9 mouse cellular contexts compared by ENCODE assay signal in the genomic region with DNA sequence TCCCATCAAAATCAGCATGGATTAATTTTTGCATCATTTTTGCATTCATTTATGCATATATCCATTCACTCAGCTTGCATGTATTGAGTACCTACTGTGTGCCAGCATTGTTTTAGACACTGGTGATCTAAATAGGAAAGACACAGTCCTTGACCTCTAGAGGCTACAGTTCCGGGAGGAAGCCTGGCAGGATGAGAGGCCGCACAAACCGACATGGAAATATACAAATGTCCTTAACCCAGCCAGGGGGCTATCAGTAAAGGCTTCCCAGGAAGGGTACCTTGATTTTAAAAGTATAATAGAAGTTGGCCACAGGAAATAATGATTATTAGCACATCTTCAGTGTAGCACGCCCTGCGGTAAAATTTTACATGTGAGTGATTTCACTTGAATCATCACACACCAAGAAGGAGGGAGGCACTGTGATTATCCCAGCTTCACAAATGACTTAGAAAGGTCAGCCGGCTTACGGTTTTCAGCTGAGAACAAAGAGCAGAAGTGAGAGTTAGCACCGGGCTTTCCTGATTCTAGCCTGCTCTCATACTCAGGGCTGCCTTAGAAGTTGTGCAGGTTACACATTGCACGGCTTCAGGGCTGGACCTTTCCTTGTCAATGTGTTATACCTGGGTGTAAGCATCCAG. TPM values are rescaled to one million over a fixed set of nuclear protein-coding genes. Genes with fewer than 3 reads are reported as not detected.
DNase-seq lines count a peak whose midpoint lies in the region; ATAC-seq and TF ChIP-seq lines count a peak whose summit lies in the region.
"Had no signal": no experiment of that assay in that cellular context is flagged by ENCODE, and none has a peak within 500 bp of the region (broad histone marks: within the 10 kb centered on the region; RNA-seq: fewer than 3 reads in every experiment).

No protein-coding gene starts in this region.

- no peaks in the 10 kb centered on the region for H3K9me3 ChIP-seq in heart, embryonic 15.5 days (replicated peaks)
- no peaks in the 10 kb centered on the region for H3K9me3 ChIP-seq in forebrain, embryonic 14.5 days (replicated peaks; ENCODE audit: control insufficient read depth, low read length)
- no peaks in the 10 kb centered on the region for H3K9me3 ChIP-seq in liver, embryonic 12.5 days (replicated peaks)

- H3K9ac ChIP-seq in heart, embryonic 15.5 days: no peak overlapping the region
- H3K9ac ChIP-seq in forebrain, embryonic 14.5 days (ENCODE audit: low read length): no peak overlapping the region
- no peak overlapping the region for H3K9ac ChIP-seq in liver, embryonic 12.5 days

- no peak overlapping the region for H3K4me2 ChIP-seq in heart, embryonic 15.5 days
- H3K4me2 ChIP-seq in forebrain, embryonic 14.5 days (ENCODE audit: low read length): no peak overlapping the region
- H3K4me2 ChIP-seq in liver, embryonic 12.5 days: no peak overlapping the region

- POLR2A ChIA-PET in Patski (lab: Charles Lee): interaction anchor here (0.6 to 1.2 kb wide), 2 partner anchors 15 to 70 kb away, joined by 3 read pairs; no protein-coding TSS in a partner anchor

- no peaks in the 10 kb centered on the region for H3K36me3 ChIP-seq in heart, embryonic 15.5 days
- H3K36me3 ChIP-seq in forebrain, embryonic 14.5 days (ENCODE audit: control insufficient read depth, insufficient read depth, low read length): no peaks in the 10 kb centered on the region
- no peaks in the 10 kb centered on the region for H3K36me3 ChIP-seq in liver, embryonic 12.5 days

- no peak for ATAC-seq in heart, embryonic 15.5 days (replicated peaks; ENCODE audit: insufficient number of reproducible peaks, insufficient read depth, low FRiP score, low read depth)
- no peak for ATAC-seq in Patski
- ATAC-seq in forebrain, embryonic 14.5 days: no peak
- no peak for ATAC-seq in liver, embryonic 12.5 days

- CTCF ChIA-PET in Patski (lab: Charles Lee): interaction anchor here (1.0 to 1.5 kb wide), 2 partner anchors 9 kb away, joined by 3 to 4 read pairs; no protein-coding TSS in a partner anchor

- peak overlapping the region; percentile 81 for H3K27ac ChIP-seq in heart, embryonic 15.5 days
- H3K27ac ChIP-seq in forebrain, embryonic 14.5 days (ENCODE audit: low read depth, low read length): no peak overlapping the region
- H3K27ac ChIP-seq in liver, embryonic 12.5 days: peak overlapping the region; percentile 63

- WGBS in heart, embryonic 15.5 days: 55% methylated on average over 9 of the region's 9 CpGs
- WGBS in forebrain, embryonic 14.5 days: 34% methylated on average over 9 of the region's 9 CpGs
- 44% methylated on average over 9 of the region's 9 CpGs for WGBS in liver, embryonic 12.5 days (ENCODE audit: insufficient replicate concordance)

- H3K4me1 ChIP-seq in heart, embryonic 15.5 days (replicated peaks): peaks cover 28% of the 10 kb centered on the region
- peaks cover 12% of the 10 kb centered on the region for H3K4me1 ChIP-seq in forebrain, embryonic 14.5 days (ENCODE audit: control insufficient read depth, insufficient read depth, low read length)
- H3K4me1 ChIP-seq in liver, embryonic 12.5 days: peaks cover 34% of the 10 kb centered on the region

- no peaks in the 10 kb centered on the region for H3K27me3 ChIP-seq in heart, embryonic 15.5 days
- no peaks in the 10 kb centered on the region for H3K27me3 ChIP-seq in Patski
- no peaks in the 10 kb centered on the region for H3K27me3 ChIP-seq in forebrain, embryonic 14.5 days (replicated peaks; ENCODE audit: control insufficient read depth, insufficient read depth, low read length)
- H3K27me3 ChIP-seq in liver, embryonic 12.5 days (replicated peaks): no peaks in the 10 kb centered on the region

- no peak overlapping the region for H3K4me3 ChIP-seq in heart, embryonic 15.5 days
- no peak overlapping the region for H3K4me3 ChIP-seq in forebrain, embryonic 14.5 days (ENCODE audit: low read depth, low read length)
- no peak overlapping the region for H3K4me3 ChIP-seq in liver, embryonic 12.5 days

- no peak for DNase-seq in heart, adult 18-20 months
- peak; percentile 28 for DNase-seq in Patski (ENCODE audit: low read depth, low spot score)
- DNase-seq in forebrain, embryonic 14.5 days (ENCODE audit: low spot score): peak; percentile 11
- DNase-seq in spleen, adult 12 weeks (ENCODE audit: low spot score): no peak
- DNase-seq in right cerebral cortex, postnatal 4 days: no peak
- DNase-seq in cerebellum, adult 9-11 months: no peak

- in situ Hi-C loops in Patski (cut with MboI; ENCODE audit: low pct_unique_long_range_greater_than_20kb): no loop called here

- TF ChIP-seq CTCF in Patski (IDR thresholded peaks at IDR 0.05): no peak

RNA-seq across cellular contexts. Expression of a gene that starts 11.0 kb away (rescaled TPM):
- not detected in 2 replicates for polyA plus RNA-seq in heart, embryonic 15.5 days (2015; fragmentation: Nextera tagmentation; extraction: Ambion mirVana)
- total RNA-seq in heart, adult 18-20 months (2021): not detected
- not detected for polyA plus RNA-seq in Patski (2021)
- not detected in 2 replicates for polyA plus RNA-seq in forebrain, embryonic 14.5 days (2014; fragmentation: Nextera tagmentation; extraction: Ambion mirVana)
- not detected in 2 replicates for polyA plus RNA-seq in liver, embryonic 12.5 days (2016; fragmentation: Nextera tagmentation; extraction: Ambion mirVana)
- total RNA-seq: common myeloid progenitor, adult 5-6 weeks had no signal

RNA-seq across cellular contexts. Expression of a gene that starts 31.8 kb away (rescaled TPM):
- polyA plus RNA-seq in heart, embryonic 15.5 days (2015; fragmentation: Nextera tagmentation; extraction: Ambion mirVana): 3.6 and 3.7 TPM in 2 replicates
- total RNA-seq in heart, adult 18-20 months (2021): 10 to 100 TPM; 31.3 to 33.6 TPM
- 24.1 TPM for polyA plus RNA-seq in Patski (2021)
- polyA plus RNA-seq in forebrain, embryonic 14.5 days (2014; fragmentation: Nextera tagmentation; extraction: Ambion mirVana): 9.8 and 9.9 TPM in 2 replicates
- 2.3 and 2.5 TPM in 2 replicates for polyA plus RNA-seq in liver, embryonic 12.5 days (2016; fragmentation: Nextera tagmentation; extraction: Ambion mirVana)

RNA-seq across cellular contexts. Expression of a gene that starts 53.2 kb away (rescaled TPM):
- 119 and 135 TPM in 2 replicates for polyA plus RNA-seq in heart, embryonic 15.5 days (2015; fragmentation: Nextera tagmentation; extraction: Ambion mirVana)
- 10 to 100 TPM; 12.6 to 13.8 TPM for total RNA-seq in heart, adult 18-20 months (2021)
- polyA plus RNA-seq in Patski (2021): 237 TPM
- polyA plus RNA-seq in forebrain, embryonic 14.5 days (2014; fragmentation: Nextera tagmentation; extraction: Ambion mirVana): 498 and 501 TPM in 2 replicates
- polyA plus RNA-seq in liver, embryonic 12.5 days (2016; fragmentation: Nextera tagmentation; extraction: Ambion mirVana): 56.4 and 61.6 TPM in 2 replicates

Comparison
In these comparisons a context has a peak if more than half of its experiments do, and no peak if none do; other contexts are left out.
1. DNase-seq: peak in Patski (single experiment) and forebrain, embryonic 14.5 days (single experiment); none in heart, adult 18-20 months (0 of 2), spleen, adult 12 weeks (single experiment), right cerebral cortex, postnatal 4 days (single experiment) and cerebellum, adult 9-11 months (single experiment).